Mouse (Mus musculus) embryo, embryonic 11.5 days (tissue): ENCODE data around the gene 4933416C03Rik.

ENCODE experiments used
- DNase-seq: peaks from one replicate; pipeline ENCODE4 v3.0.0-alpha.2; 2012; ENCODE audit warnings: low read depth, low spot score

Gene 4933416C03Rik

GRCm38 (mm10) chr10:116079396-116079795 lies 34.3 kb downstream of the 4933416C03Rik start:
- DNase-seq: no peak

DNA sequence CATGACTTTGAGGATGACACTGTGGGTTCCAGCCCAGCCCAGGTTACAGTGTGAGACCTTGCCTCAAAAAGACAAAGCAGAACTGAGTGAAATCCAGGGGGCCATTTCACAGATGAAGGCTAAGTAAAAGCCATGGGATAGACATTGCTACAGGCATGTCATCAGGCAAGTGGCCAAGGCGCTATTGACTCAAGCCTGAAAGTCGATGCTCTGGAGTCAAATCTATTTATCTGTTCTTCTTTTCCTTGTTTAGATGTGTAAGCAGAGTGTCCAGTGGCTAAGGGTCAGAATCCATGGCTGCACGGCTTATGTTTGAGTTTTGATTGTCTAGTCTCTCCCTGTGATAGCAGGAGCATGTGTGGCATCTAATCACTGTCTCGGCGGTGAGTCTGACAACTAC lies 35.1 kb downstream of the 4933416C03Rik start:
- DNase-seq: no peak

- DNase-seq: no peak
Observed at GRCm38 (mm10) chr10:116075954-116076353, 37.8 kb downstream of the 4933416C03Rik start.
